Mouse (Mus musculus) forebrain, embryonic 10.5 days (tissue): Measurements from ENCODE around the gene Cldn9. TPM values are rescaled to one million over a fixed set of nuclear protein-coding genes. Genes with fewer than 3 reads are reported as not detected.
A peak's percentile ranks its signal among the peaks of the same experiment; 100 is the strongest.

Source experiments
- DNase-seq: peaks from one replicate; pipeline ENCODE4 v3.0.0-alpha.2; 2017; ENCODE audit warnings: low spot score; ENCODE audit errors: extremely low spot score
- H3K27ac ChIP-seq: fragments of 300-500 bp; sonication (generic); 2 replicates; pipeline ENCODE4 v1.5.1; 2016; ENCODE audit warnings: mild to moderate bottlenecking
- H3K27me3 ChIP-seq: fragments of 300-500 bp; sonication (generic); 2 replicates; pipeline ENCODE4 v1.6.1; 2016; ENCODE audit warnings: mild to moderate bottlenecking; ENCODE audit not compliant: poor library complexity, severe bottlenecking
- H3K36me3 ChIP-seq: fragments of 300-500 bp; sonication (generic); replicated peaks from 2 replicates; pipeline ENCODE4 v1.6.1; 2016; ENCODE audit warnings: mild to moderate bottlenecking, moderate library complexity
- H3K4me1 ChIP-seq: fragments of 300-500 bp; sonication (generic); 2 replicates; pipeline ENCODE4 v1.6.1; 2016
- H3K4me3 ChIP-seq: fragments of 300-500 bp; sonication (generic); 2 replicates; pipeline ENCODE4 v1.5.1; 2016; ENCODE audit warnings: mild to moderate bottlenecking, moderate library complexity
- H3K9me3 ChIP-seq: fragments of 300-500 bp; sonication (generic); 2 replicates; pipeline ENCODE4 v1.6.1; 2016; ENCODE audit warnings: mild to moderate bottlenecking, moderate library complexity
- WGBS: fragments of 180-500 bp; shearing (Covaris S2); methylation state at CpG from one replicate; pipeline ENCODE4 v1.1.7; 2016; 5-methylcytosine and 5-hydroxymethylcytosine counted together
- polyA plus RNA-seq: library from polyadenylated mRNA; unstranded; fragments of >200 nt; fragmentation: Nextera tagmentation; extraction: Ambion mirVana; gene quantifications from 2 replicates; pipeline ENCODE4 v1.2.1, GENCODE M21; 2016

Cldn9 gene
- polyA plus RNA-seq, 1 experiment from 2014 or later, result 10.1 TPM

GRCm38 (mm10) chr17:23660117-23660875 lies 23.5 kb downstream of the Cldn9 start, which contains the start of gene Bicdl2:
Gene Bicdl2, plus strand, starts transcription at chr17:23660506.
- H3K27ac ChIP-seq, result no peak within 1 kb of the TSS
- H3K27me3 ChIP-seq, result peaks cover 50% of the 10 kb centered on the region
- 0 out of 2 replicates have a peak, but pooled peaks cover 1% of the 10 kb centered on the region for H3K36me3 ChIP-seq
- no peak for DNase-seq
- H3K4me1 ChIP-seq, result peaks cover 20% of the 10 kb centered on the region
- H3K9me3 ChIP-seq, result no peaks in the 10 kb centered on the region
- peak within 1 kb of the TSS; percentile 29; the same call in 1 of the 2 replicates for H3K4me3 ChIP-seq
- 5% methylated on average over 27 of the region's 27 CpGs for WGBS

GRCm38 (mm10) chr17:23658450-23658849 lies 25.4 kb downstream of the Cldn9 start:
- H3K4me3 ChIP-seq, result no peak overlapping the region
- no peaks in the 10 kb centered on the region for H3K9me3 ChIP-seq
- H3K4me1 ChIP-seq, result peaks cover 13% of the 10 kb centered on the region; the same call in 1 of the 2 replicates
- H3K27ac ChIP-seq, result no peak overlapping the region
- no peaks in the 10 kb centered on the region for H3K36me3 ChIP-seq
- DNase-seq, result no peak
- peaks cover 47% of the 10 kb centered on the region for H3K27me3 ChIP-seq
- WGBS, result 88% methylated on average over 3 of the region's 3 CpGs

- H3K9me3 ChIP-seq, result no peaks in the 10 kb centered on the region
- peaks cover 8% of the 10 kb centered on the region for H3K27me3 ChIP-seq
- H3K36me3 ChIP-seq, result no peaks in the 10 kb centered on the region
- no peak for DNase-seq
- WGBS, result 64% methylated on average over 2 of the region's 2 CpGs
- no peak overlapping the region for H3K4me3 ChIP-seq
- no peak overlapping the region for H3K27ac ChIP-seq
- no peaks in the 10 kb centered on the region for H3K4me1 ChIP-seq
Observed at GRCm38 (mm10) chr17:23654410-23654809, 29.4 kb downstream of the Cldn9 start.

- no peak for DNase-seq
- Histone ChIP-seq H3K27ac (no peak overlapping the region), H3K4me3 (no peak overlapping the region), H3K9me3 (no peaks in the 10 kb centered on the region), H3K27me3 (peaks cover 3% of the 10 kb centered on the region; the same call in 1 of the 2 replicates), H3K36me3 (no peaks in the 10 kb centered on the region), H3K4me1 (no peaks in the 10 kb centered on the region)
- 72% methylated on average over 6 of the region's 6 CpGs for WGBS
Observed at GRCm38 (mm10) chr17:23654001-23654400, 29.8 kb downstream of the Cldn9 start.

- Histone ChIP-seq H3K36me3 (no peaks in the 10 kb centered on the region), H3K4me3 (no peak overlapping the region), H3K27ac (no peak overlapping the region), H3K4me1 (no peaks in the 10 kb centered on the region), H3K9me3 (no peaks in the 10 kb centered on the region), H3K27me3 (no peaks in the 10 kb centered on the region; the same call in 1 of the 2 replicates)
- WGBS, result 86% methylated on average over 2 of the region's 2 CpGs
- no peak for DNase-seq
Observed at GRCm38 (mm10) chr17:23653324-23653723, 30.5 kb downstream of the Cldn9 start.

GRCm38 (mm10) chr17:23651363-23651762 lies 32.5 kb downstream of the Cldn9 start:
- WGBS, result 90% methylated on average over 6 of the region's 6 CpGs
- H3K36me3 ChIP-seq, result no peaks in the 10 kb centered on the region
- peaks cover 10% of the 10 kb centered on the region for H3K27me3 ChIP-seq
- H3K27ac ChIP-seq, result no peak overlapping the region
- DNase-seq, result no peak
- no peaks in the 10 kb centered on the region for H3K4me1 ChIP-seq
- H3K9me3 ChIP-seq, result no peaks in the 10 kb centered on the region
- H3K4me3 ChIP-seq, result no peak overlapping the region

- Histone ChIP-seq H3K4me3 (no peak overlapping the region), H3K9me3 (peaks cover 5% of the 10 kb centered on the region; the same call in 1 of the 2 replicates), H3K27ac (no peak overlapping the region), H3K36me3 (no peaks in the 10 kb centered on the region), H3K4me1 (peaks cover 12% of the 10 kb centered on the region), H3K27me3 (peaks cover 49% of the 10 kb centered on the region)
- no peak for DNase-seq
- 39% methylated on average over 10 of the region's 10 CpGs for WGBS
Observed at GRCm38 (mm10) chr17:23645894-23646293, 37.9 kb downstream of the Cldn9 start.

GRCm38 (mm10) chr17:23644613-23645495 lies 39.0 kb downstream of the Cldn9 start, which contains the start of gene Mmp25:
Gene Mmp25, minus strand, starts transcription at chr17:23645277.
- Histone ChIP-seq H3K27me3 (peaks cover 49% of the 10 kb centered on the region), H3K4me1 (peaks cover 12% of the 10 kb centered on the region), H3K36me3 (no peaks in the 10 kb centered on the region), H3K4me3 (peak within 1 kb of the TSS; percentile 56), H3K27ac (peak within 1 kb of the TSS; percentile 58), H3K9me3 (peaks cover 5% of the 10 kb centered on the region; the same call in 1 of the 2 replicates)
- under 1% methylated on average over 58 of the region's 58 CpGs for WGBS
- peak; percentile 31 for DNase-seq

Other genes with a start within 250 kb of the Cldn9 start
- not detected in 2 replicates for gene Vmn2r117, start 204.3 kb downstream of the Cldn9 start, polyA plus RNA-seq
- 27.6 and 29.9 TPM in 2 replicates for gene Zfp213, start 119.8 kb downstream of the Cldn9 start, polyA plus RNA-seq
- 22.1 and 22.2 TPM in 2 replicates for gene Zfp13, start 84.5 kb downstream of the Cldn9 start, polyA plus RNA-seq
- gene Zscan10, start 83.2 kb downstream of the Cldn9 start, polyA plus RNA-seq, result 0.42 and 0.65 TPM in 2 replicates
- 0.77 and 0.84 TPM in 2 replicates for gene Mmp25, start 38.7 kb downstream of the Cldn9 start, polyA plus RNA-seq
- gene Bicdl2, start 23.5 kb downstream of the Cldn9 start, polyA plus RNA-seq, result 0.27 and 0.37 TPM in 2 replicates
- 28.0 and 29.0 TPM in 2 replicates for gene Hcfc1r1, start 10.4 kb downstream of the Cldn9 start, polyA plus RNA-seq
- 77.8 and 78.8 TPM in 2 replicates for gene Thoc6, start 10.1 kb downstream of the Cldn9 start, polyA plus RNA-seq
- gene Tnfrsf12a, start 6.6 kb downstream of the Cldn9 start, polyA plus RNA-seq, result 3.9 and 4.6 TPM in 2 replicates
- gene Cldn6, start 4.8 kb downstream of the Cldn9 start, polyA plus RNA-seq, result 28.5 and 32.8 TPM in 2 replicates
- 0.06 TPM in 1 of 2 replicates, not detected in the other for gene 1520401A03Rik, start 38.8 kb upstream of the Cldn9 start, polyA plus RNA-seq
- 63.3 and 64.5 TPM in 2 replicates for gene Pkmyt1, start 42.3 kb upstream of the Cldn9 start, polyA plus RNA-seq
- 21.5 and 23.9 TPM in 2 replicates for gene Paqr4, start 56.8 kb upstream of the Cldn9 start, polyA plus RNA-seq
- 1.5 and 2.9 TPM in 2 replicates for gene Kremen2, start 61.8 kb upstream of the Cldn9 start, polyA plus RNA-seq
- 190 and 197 TPM in 2 replicates for gene Flywch1, start 87.6 kb upstream of the Cldn9 start, polyA plus RNA-seq
- gene Flywch2, start 102.1 kb upstream of the Cldn9 start, polyA plus RNA-seq, result 23.8 and 25.0 TPM in 2 replicates
- 482 and 518 TPM in 2 replicates for gene Srrm2, start 106.5 kb upstream of the Cldn9 start, polyA plus RNA-seq
- gene Elob, start 145.1 kb upstream of the Cldn9 start, polyA plus RNA-seq, result 1,030 and 1,081 TPM in 2 replicates
- 0.49 TPM in 1 of 2 replicates, not detected in the other for gene Prss33, start 152.0 kb upstream of the Cldn9 start, polyA plus RNA-seq
- gene Prss32, start 159.8 kb upstream of the Cldn9 start, polyA plus RNA-seq, result not detected in 2 replicates
- 4.5 and 5.4 TPM in 2 replicates for gene Prss41, start 160.1 kb upstream of the Cldn9 start, polyA plus RNA-seq
- gene Prss21, start 184.0 kb upstream of the Cldn9 start, polyA plus RNA-seq, result not detected in 2 replicates
- gene Dcpp1, start 196.8 kb upstream of the Cldn9 start, polyA plus RNA-seq, result not detected in 2 replicates
- gene Dcpp2, start 196.9 kb upstream of the Cldn9 start, polyA plus RNA-seq, result not detected in 2 replicates
- not detected in 2 replicates for gene Dcpp3, start 233.4 kb upstream of the Cldn9 start, polyA plus RNA-seq